Mouse (Mus musculus) myocyte (in vitro differentiated cells): ENCODE measurements around the gene Bnip1.

Experiments used
- CEBPB ChIP-seq: IDR thresholded peaks from 2 replicates; pipeline ENCODE4 v1.6.1; 2011; ENCODE audit warnings: mild to moderate bottlenecking, moderate library complexity; ENCODE audit not compliant: poor library complexity, insufficient read depth, severe bottlenecking
- E2F4 ChIP-seq: IDR thresholded peaks from one replicate; pipeline ENCODE4 v1.6.1; 2011; ENCODE audit warnings: mild to moderate bottlenecking, control low read depth, moderate library complexity; ENCODE audit not compliant: insufficient read depth
- MAX ChIP-seq: IDR thresholded peaks from one replicate; pipeline ENCODE4 v1.6.1; 2011; ENCODE audit warnings: low read depth, mild to moderate bottlenecking, control low read depth
- MYOD1 ChIP-seq, 3 experiments: IDR thresholded peaks; one replicate each; pipeline ENCODE4 v1.6.1; 2011; ENCODE audit warnings: control low read depth in 2 of 3, low read depth in 2 of 3, mild to moderate bottlenecking in 2 of 3, moderate library complexity in 1 of 3; ENCODE audit not compliant: insufficient read length in 2 of 3, control insufficient read depth in 1 of 3
- MYOG ChIP-seq, 3 experiments: IDR thresholded peaks; one replicate each; pipeline ENCODE4 v1.6.1; 2011; ENCODE audit warnings: control low read depth in 2 of 3, low read depth in 2 of 3, mild to moderate bottlenecking in 2 of 3; ENCODE audit not compliant: insufficient read length in 2 of 3, control insufficient read depth in 1 of 3, insufficient read depth in 1 of 3
- POLR2A ChIP-seq: IDR thresholded peaks from one replicate; pipeline ENCODE4 v1.6.1; 2011; ENCODE audit warnings: low read depth, mild to moderate bottlenecking, control low read depth, moderate library complexity; ENCODE audit not compliant: insufficient read length
- POLR2AphosphoS2 ChIP-seq: IDR thresholded peaks from one replicate; pipeline ENCODE4 v1.6.1; 2011; ENCODE audit warnings: low read depth, control low read depth; ENCODE audit not compliant: insufficient read length
- REST ChIP-seq: IDR thresholded peaks from one replicate; pipeline ENCODE4 v1.6.1; 2011; ENCODE audit warnings: mild to moderate bottlenecking, control low read depth, moderate library complexity; ENCODE audit not compliant: insufficient read depth, insufficient read length
- SRF ChIP-seq: IDR thresholded peaks from one replicate; pipeline ENCODE4 v1.6.1; 2011; ENCODE audit warnings: low read depth; ENCODE audit not compliant: control insufficient read depth, insufficient read length
- TCF12 ChIP-seq: IDR thresholded peaks from one replicate; pipeline ENCODE4 v1.6.1; 2011; ENCODE audit warnings: mild to moderate bottlenecking, control low read depth; ENCODE audit not compliant: poor library complexity, insufficient read depth, severe bottlenecking
- TCF3 ChIP-seq: IDR thresholded peaks from one replicate; pipeline ENCODE4 v1.6.1; 2011; ENCODE audit warnings: low read depth, control low read depth; ENCODE audit not compliant: insufficient read length
- USF1 ChIP-seq: IDR thresholded peaks from one replicate; pipeline ENCODE4 v1.6.1; 2011; ENCODE audit warnings: low read depth, mild to moderate bottlenecking, control low read depth, moderate library complexity

DNA sequence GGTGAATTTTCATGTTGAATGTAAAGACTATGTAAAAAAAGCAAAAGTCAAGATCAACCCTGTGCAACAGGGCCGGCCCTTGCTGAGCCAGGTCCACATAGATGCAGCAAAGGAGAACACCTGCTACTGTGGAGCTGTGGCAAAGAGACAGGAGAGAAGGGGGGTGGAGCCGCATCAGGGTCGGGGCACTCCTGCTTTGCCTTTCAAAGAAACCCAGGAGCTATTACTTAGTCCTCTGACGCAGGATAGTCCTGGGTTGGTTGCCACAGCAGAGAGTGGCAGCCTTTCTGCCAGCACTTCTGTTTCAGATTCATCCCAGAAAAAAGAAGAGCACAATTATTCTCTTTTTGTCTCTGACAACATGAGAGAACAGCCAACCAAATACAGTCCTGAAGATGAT, 38.3 kb upstream of the Bnip1 start:
- TF ChIP-seq POLR2A: no peak
- no peak for TF ChIP-seq USF1
- no peak for TF ChIP-seq MYOD1 (IDR thresholded peaks at IDR 0.05; ENCODE audit: control insufficient read depth in 1 of 3, insufficient read length in 2 of 3, low read depth in 2 of 3)
- TF ChIP-seq MYOG (IDR thresholded peaks at IDR 0.05; ENCODE audit: control insufficient read depth in 1 of 3, insufficient read depth in 1 of 3, insufficient read length in 2 of 3, low read depth in 2 of 3): no peak
- no peak for TF ChIP-seq CEBPB
- TF ChIP-seq TCF12: no peak
- no peak for TF ChIP-seq TCF3
- TF ChIP-seq MAX: no peak
- no peak for TF ChIP-seq SRF
- no peak for TF ChIP-seq E2F4
- TF ChIP-seq POLR2AphosphoS2: no peak
- no peak for TF ChIP-seq REST
